Mouse (Mus musculus) small intestine, adult 2 months (tissue): Measurements from ENCODE around the gene Hamp2.

ENCODE experiments used
- CTCF ChIP-seq: fragments of 200-500 bp; IDR thresholded peaks from 2 replicates; pipeline ENCODE4 v1.5.1; 2012; ENCODE audit warnings: low read depth, mild to moderate bottlenecking, control low read depth, inconsistent platforms, low read length, moderate library complexity, mixed read lengths; ENCODE audit not compliant: insufficient replicate concordance, insufficient read length; ENCODE audit errors: extremely low read depth
- POLR2A ChIP-seq: fragments of 200-500 bp; IDR thresholded peaks from 2 replicates; pipeline ENCODE4 v1.6.1; 2012; ENCODE audit warnings: low read depth, mild to moderate bottlenecking, control low read depth, inconsistent platforms, low read length, moderate library complexity

DNA sequence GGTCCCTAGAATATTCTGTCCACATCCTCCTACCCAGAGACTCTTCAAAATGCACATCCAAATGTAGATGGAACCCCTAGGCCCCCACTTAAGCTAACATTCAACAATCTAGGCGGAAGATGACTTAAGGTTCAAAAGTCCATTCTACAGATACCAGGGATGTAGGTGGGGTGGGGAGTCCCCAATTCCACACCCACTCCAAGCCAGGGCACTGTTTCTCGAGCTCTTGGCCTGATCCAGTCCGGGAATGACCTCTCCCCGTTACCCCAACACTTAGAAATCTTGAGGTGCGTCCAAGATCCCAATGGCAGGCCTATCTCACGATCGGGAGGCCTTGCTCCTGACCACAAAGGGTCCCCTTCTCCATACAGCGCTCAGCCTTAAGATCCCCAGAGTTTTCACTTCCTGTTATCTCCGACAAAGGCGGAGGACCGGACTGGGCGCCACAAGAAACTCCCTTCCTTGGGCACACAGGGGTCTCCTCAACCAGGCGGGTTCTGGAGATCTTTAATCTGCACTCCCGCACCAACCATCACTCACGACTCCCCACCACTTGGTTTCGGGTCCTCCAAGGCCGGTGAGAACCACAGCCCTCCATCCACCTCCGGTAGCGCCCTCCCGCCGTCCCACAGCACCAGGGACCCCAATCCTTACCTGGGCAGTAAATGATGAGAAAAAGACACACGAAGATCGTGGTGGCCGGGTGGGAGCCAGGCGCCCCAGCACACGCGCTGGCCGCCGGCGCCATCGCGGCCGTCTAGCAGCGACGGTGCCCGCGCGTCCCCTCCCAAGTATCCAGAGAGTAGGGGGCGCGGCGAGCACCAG, 48.2 kb upstream of the Hamp2 start:
- TF ChIP-seq POLR2A: no peak
- TF ChIP-seq CTCF: no peak
